Mouse (Mus musculus) embryonic stem cell, embryonic (primary cell): ENCODE measurements at regions not wholly inside any gene's neighbourhood (a gene's known extent, or its start where the extent isn't known, plus 50 kb on each side); places are given as distances from the start of the nearest gene placed in this dataset.

ENCODE experiments used
- CTCF ChIA-PET, 4 experiments: fragments of 300-600 bp in 2 of 4; fragments of 350-600 bp in 2 of 4; sonication (Branson Sonifier 250); formaldehyde crosslinking; loops; one replicate each; lab custom pipeline; 2022; ENCODE audit warnings: inconsistent platforms in 2 of 4; lab: Charles Lee
- POLR2A ChIA-PET, 4 experiments: fragments of 300-600 bp in 2 of 4; fragments of 350-600 bp in 2 of 4; sonication (Branson Sonifier 250); formaldehyde crosslinking; loops; one replicate each; lab custom pipeline; 2022; ENCODE audit warnings: antibody characterized with exemption in 4 of 4, inconsistent platforms in 1 of 4; lab: Charles Lee

GRCm38 (mm10) chr15:87987322-87987985 is 443.4 kb downstream of the Fam19a5 start:
- POLR2A ChIA-PET: interaction anchor here in 1 of 4 experiments (0.6 kb wide), 1 partner anchor 655 kb away, joined by 3 read pairs; no protein-coding TSS in a partner anchor
- CTCF ChIA-PET: no interaction called here

- POLR2A ChIA-PET: interaction anchor here in 1 of 4 experiments (0.7 kb wide), 1 partner anchor 20 kb away, joined by 3 read pairs; no protein-coding TSS in a partner anchor
- CTCF ChIA-PET: no interaction called here
Observed at GRCm38 (mm10) chr15:87994546-87994945, 450.4 kb downstream of the Fam19a5 start.

- CTCF ChIA-PET: no interaction called here
- POLR2A ChIA-PET: no interaction called here
Observed at GRCm38 (mm10) chr15:88017076-88017475, 473.0 kb downstream of the Fam19a5 start.

GRCm38 (mm10) chr15:88032751-88033150 is 488.7 kb downstream of the Fam19a5 start:
- ChIA-PET POLR2A (interaction anchor here in 1 of 4 experiments (0.6 kb wide), 1 partner anchor 65 kb away, joined by 3 read pairs; no protein-coding TSS in a partner anchor), CTCF (interaction anchor here in 1 of 4 experiments (0.6 kb wide), 1 partner anchor 665 kb away, joined by 3 read pairs; no protein-coding TSS in a partner anchor)

- ChIA-PET CTCF (no interaction called here), POLR2A (interaction anchor here in 1 of 4 experiments (0.6 kb wide), 1 partner anchor 58 kb away, joined by 3 read pairs; no protein-coding TSS in a partner anchor)
Observed at GRCm38 (mm10) chr15:88033725-88034124, 489.6 kb downstream of the Fam19a5 start.

GRCm38 (mm10) chr15:88035486-88035885 is 491.4 kb downstream of the Fam19a5 start:
- CTCF ChIA-PET: no interaction called here
- POLR2A ChIA-PET: no interaction called here

- ChIA-PET POLR2A (interaction anchor here in 1 of 4 experiments (0.6 kb wide), 1 partner anchor 50 kb away, joined by 3 read pairs; no protein-coding TSS in a partner anchor), CTCF (no interaction called here)
Observed at GRCm38 (mm10) chr15:88036146-88037000, 492.3 kb downstream of the Fam19a5 start.

GRCm38 (mm10) chr15:88037606-88038005 is 493.5 kb downstream of the Fam19a5 start:
- ChIA-PET POLR2A (no interaction called here), CTCF (interaction anchor here in 1 of 4 experiments (0.5 kb wide), 1 partner anchor 246 kb away, joined by 3 read pairs; no protein-coding TSS in a partner anchor)

- POLR2A ChIA-PET: interaction anchor here in 1 of 4 experiments (0.6 kb wide), 1 partner anchor 56 kb away, joined by 3 read pairs; no protein-coding TSS in a partner anchor
- CTCF ChIA-PET: no interaction called here
Observed at GRCm38 (mm10) chr15:88042821-88043220, 498.7 kb downstream of the Fam19a5 start.

- CTCF ChIA-PET: interaction anchor here in 1 of 4 experiments (0.6 kb wide), 1 partner anchor 475 kb away, joined by 3 read pairs; no protein-coding TSS in a partner anchor
- POLR2A ChIA-PET: no interaction called here
Observed at GRCm38 (mm10) chr15:88058071-88058470, 514.0 kb downstream of the Fam19a5 start.

GRCm38 (mm10) chr15:88060935-88061334 is 516.8 kb downstream of the Fam19a5 start:
- CTCF ChIA-PET: interaction anchor here in 3 of 4 experiments (0.6 to 0.7 kb wide), 3 partner anchors 188 to 494 kb away, joined by 3 to 13 read pairs (median 3); no protein-coding TSS in a partner anchor
- POLR2A ChIA-PET: no interaction called here

GRCm38 (mm10) chr15:88063041-88063440 is 518.9 kb downstream of the Fam19a5 start:
- POLR2A ChIA-PET: no interaction called here
- CTCF ChIA-PET: interaction anchor here in 1 of 4 experiments (0.6 kb wide), 1 partner anchor 35 kb away, joined by 3 read pairs; no protein-coding TSS in a partner anchor

- ChIA-PET POLR2A (no interaction called here), CTCF (no interaction called here)
Observed at GRCm38 (mm10) chr15:88068476-88068875, 524.4 kb downstream of the Fam19a5 start.

- CTCF ChIA-PET: interaction anchor here in 1 of 4 experiments (0.5 kb wide), 1 partner anchor 14 kb away, joined by 3 read pairs; no protein-coding TSS in a partner anchor
Observed at GRCm38 (mm10) chr15:88072676-88073075, 527.4 kb upstream of the Zdhhc25 start.

GRCm38 (mm10) chr15:88083911-88084310 is 516.2 kb upstream of the Zdhhc25 start:
- POLR2A ChIA-PET: no interaction called here
- CTCF ChIA-PET: no interaction called here

More at GRCm38 (mm10) chr15:88072676-88073075, 527.4 kb upstream of the Zdhhc25 start:
- POLR2A ChIA-PET: interaction anchor here in 1 of 4 experiments (0.6 kb wide), 1 partner anchor 48 kb away, joined by 3 read pairs; no protein-coding TSS in a partner anchor

- ChIA-PET CTCF (no interaction called here), POLR2A (no interaction called here)
Observed at GRCm38 (mm10) chr15:88085631-88086030, 514.5 kb upstream of the Zdhhc25 start.

- ChIA-PET POLR2A (no interaction called here), CTCF (no interaction called here)
Observed at GRCm38 (mm10) chr15:88089486-88089885, 510.6 kb upstream of the Zdhhc25 start.

- ChIA-PET POLR2A (no interaction called here), CTCF (interaction anchor here in 2 of 4 experiments (0.6 to 2.1 kb wide), 3 partner anchors 132 to 308 kb away, joined by 3 to 11 read pairs (median 3); no protein-coding TSS in a partner anchor)
Observed at GRCm38 (mm10) chr15:88091390-88091789, 508.7 kb upstream of the Zdhhc25 start.

- ChIA-PET POLR2A (interaction anchor here in 1 of 4 experiments (0.6 kb wide), 1 partner anchor 164 kb away, joined by 3 read pairs; no protein-coding TSS in a partner anchor), CTCF (no interaction called here)
Observed at GRCm38 (mm10) chr15:88120376-88120775, 479.7 kb upstream of the Zdhhc25 start.
